Mouse (Mus musculus) embryonic fibroblast, embryonic 13.5 days (primary cell): ENCODE data around the gene Hcls1. TPM values are rescaled to one million over a fixed set of nuclear protein-coding genes. Genes with fewer than 3 reads are reported as not detected.

Experiments used
- H3K27ac ChIP-seq: 2 replicates; pipeline ENCODE4 v1.5.1; 2012; ENCODE audit warnings: low read length, control low read depth, inconsistent platforms; ENCODE audit not compliant: insufficient read depth
- H3K4me1 ChIP-seq: 2 replicates; pipeline ENCODE4 v1.6.1; 2011; ENCODE audit warnings: low read length; ENCODE audit not compliant: control insufficient read depth, insufficient read depth
- H3K4me3 ChIP-seq: 2 replicates; pipeline ENCODE4 v1.5.1; 2011; ENCODE audit warnings: mild to moderate bottlenecking, control low read depth, low read length; ENCODE audit not compliant: insufficient read depth
- CTCF ChIP-seq: IDR thresholded peaks from 2 replicates; pipeline ENCODE4 v1.5.1; 2011; ENCODE audit warnings: mild to moderate bottlenecking, control low read depth, low read length, moderate library complexity, borderline replicate concordance; ENCODE audit not compliant: insufficient read depth
- POLR2A ChIP-seq: IDR thresholded peaks from 2 replicates; pipeline ENCODE4 v1.6.1; 2011; ENCODE audit warnings: low read depth, mild to moderate bottlenecking, control low read depth, low read length, moderate library complexity
- polyA plus RNA-seq: library from polyadenylated mRNA; stranded (reverse); fragments of >200 nt; gene quantifications from 2 replicates; pipeline ENCODE4 v1.2.4, GENCODE M21; 2011; ENCODE audit warnings: low read depth; ENCODE audit not compliant: missing spikeins, insufficient read length

Hcls1 gene
- polyA plus RNA-seq, 1 experiment, result 1.6 TPM

GRCm38 (mm10) chr16:36985636-36986042 is 50.9 kb downstream of the Hcls1 start:
- no peak for TF ChIP-seq POLR2A
- no peak for TF ChIP-seq CTCF
- H3K27ac ChIP-seq, result no peak overlapping the region
- no peaks in the 10 kb centered on the region for H3K4me1 ChIP-seq
- no peak overlapping the region for H3K4me3 ChIP-seq

GRCm38 (mm10) chr16:36987399-36987798 is 52.6 kb downstream of the Hcls1 start:
- H3K27ac ChIP-seq, result no peak overlapping the region
- no peaks in the 10 kb centered on the region for H3K4me1 ChIP-seq
- TF ChIP-seq POLR2A (no peak), CTCF (no peak)
- H3K4me3 ChIP-seq, result no peak overlapping the region

- Histone ChIP-seq H3K27ac (no peak overlapping the region), H3K4me1 (no peaks in the 10 kb centered on the region), H3K4me3 (no peak overlapping the region)
- no peak for TF ChIP-seq POLR2A
- no peak for TF ChIP-seq CTCF
Measured at GRCm38 (mm10) chr16:36988066-36988465, 53.3 kb downstream of the Hcls1 start.

GRCm38 (mm10) chr16:36989493-36989892 is 54.7 kb downstream of the Hcls1 start:
- no peaks in the 10 kb centered on the region for H3K4me1 ChIP-seq
- no peak overlapping the region for H3K4me3 ChIP-seq
- no peak for TF ChIP-seq POLR2A
- TF ChIP-seq CTCF, result no peak
- no peak overlapping the region for H3K27ac ChIP-seq

GRCm38 (mm10) chr16:36989999-36990625 is 55.3 kb downstream of the Hcls1 start, which contains the start of gene Fbxo40:
Gene Fbxo40 (minus strand): TSS chr16:36990467.
- Histone ChIP-seq H3K4me1 (no peaks in the 10 kb centered on the region), H3K4me3 (no peak within 1 kb of the TSS), H3K27ac (no peak within 1 kb of the TSS)
- TF ChIP-seq POLR2A (no peak), CTCF (no peak)

GRCm38 (mm10) chr16:36997650-36998049 is 62.9 kb downstream of the Hcls1 start:
- TF ChIP-seq POLR2A (no peak), CTCF (no peak)
- Histone ChIP-seq H3K4me3 (no peak overlapping the region), H3K4me1 (no peaks in the 10 kb centered on the region)

GRCm38 (mm10) chr16:36999366-36999972 is 64.7 kb downstream of the Hcls1 start:
- TF ChIP-seq POLR2A (no peak), CTCF (no peak)
- Histone ChIP-seq H3K27ac (no peak overlapping the region), H3K4me3 (no peak overlapping the region), H3K4me1 (no peaks in the 10 kb centered on the region)

More at GRCm38 (mm10) chr16:36997650-36998049, 62.9 kb downstream of the Hcls1 start:
- H3K27ac ChIP-seq, result no peak overlapping the region

GRCm38 (mm10) chr16:37009262-37009661 is 74.5 kb downstream of the Hcls1 start:
- H3K4me3 ChIP-seq, result no peak overlapping the region
- no peak overlapping the region for H3K27ac ChIP-seq
- peaks cover 2% of the 10 kb centered on the region; the same call in 1 of the 2 replicates for H3K4me1 ChIP-seq
- no peak for TF ChIP-seq POLR2A
- TF ChIP-seq CTCF, result no peak

GRCm38 (mm10) chr16:37010370-37010769 is 75.6 kb downstream of the Hcls1 start:
- H3K4me1 ChIP-seq, result peaks cover 2% of the 10 kb centered on the region; the same call in 1 of the 2 replicates
- no peak for TF ChIP-seq CTCF
- no peak for TF ChIP-seq POLR2A
- no peak overlapping the region for H3K4me3 ChIP-seq
- H3K27ac ChIP-seq, result 0 out of 2 replicates have a peak overlapping the region, but pooled peaks have one; percentile 1
